Mouse (Mus musculus) adrenal gland, postnatal 14 days (tissue): ENCODE measurements around the gene Lrrc28. TPM values are rescaled to one million over a fixed set of nuclear protein-coding genes. Genes with fewer than 3 reads are reported as not detected.

Experiments used
- DNase-seq: peaks from one replicate; pipeline ENCODE4 v3.0.0; 2021; ENCODE audit warnings: mixed read lengths
- total RNA-seq: library from RNA; stranded (reverse); gene quantifications from 2 replicates; pipeline ENCODE4 v1.2.3, GENCODE M21; 2021

Lrrc28 gene
- total RNA-seq, 1 experiment from 2014 or later: 19.5 TPM

DNA sequence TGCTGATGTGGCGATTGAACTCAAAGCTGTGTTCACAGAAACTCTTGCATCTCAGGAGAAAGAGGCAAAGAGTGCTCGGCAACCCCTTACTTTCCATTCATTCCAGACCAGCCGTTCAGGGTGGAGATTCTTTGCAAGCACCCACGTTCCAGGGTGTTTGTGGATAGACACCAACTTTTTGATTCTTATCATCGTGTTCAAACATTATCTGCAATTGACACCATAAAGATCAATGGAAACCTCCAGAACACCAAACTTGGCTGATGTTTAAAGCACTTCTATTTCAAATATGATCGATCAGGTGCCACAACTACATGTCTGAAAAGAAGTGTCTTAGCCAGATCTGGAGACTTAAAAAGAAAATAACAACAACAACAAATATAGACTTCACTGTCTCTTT is 51.2 kb downstream of the Lrrc28 start:
- DNase-seq: no peak

DNA sequence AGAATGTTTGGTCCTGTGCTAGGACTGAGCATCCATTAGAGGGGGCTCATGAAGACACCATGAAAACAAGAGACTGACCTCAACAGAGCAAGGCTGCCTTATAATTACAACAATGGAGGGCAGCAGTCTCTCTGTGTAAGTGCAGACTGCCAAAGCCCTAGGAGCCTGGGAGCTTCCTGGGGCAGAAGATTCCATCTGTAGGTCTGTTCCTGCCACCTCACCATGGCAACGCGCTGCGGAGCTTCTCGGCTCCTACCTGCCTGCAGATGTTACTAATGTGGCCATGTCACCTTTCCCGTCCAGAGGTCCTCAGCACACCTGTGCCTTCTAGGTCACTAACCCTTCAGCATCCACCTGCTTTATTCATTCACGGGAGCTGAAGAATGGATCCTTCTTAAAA is 52.4 kb downstream of the Lrrc28 start:
- no peak for DNase-seq

DNA sequence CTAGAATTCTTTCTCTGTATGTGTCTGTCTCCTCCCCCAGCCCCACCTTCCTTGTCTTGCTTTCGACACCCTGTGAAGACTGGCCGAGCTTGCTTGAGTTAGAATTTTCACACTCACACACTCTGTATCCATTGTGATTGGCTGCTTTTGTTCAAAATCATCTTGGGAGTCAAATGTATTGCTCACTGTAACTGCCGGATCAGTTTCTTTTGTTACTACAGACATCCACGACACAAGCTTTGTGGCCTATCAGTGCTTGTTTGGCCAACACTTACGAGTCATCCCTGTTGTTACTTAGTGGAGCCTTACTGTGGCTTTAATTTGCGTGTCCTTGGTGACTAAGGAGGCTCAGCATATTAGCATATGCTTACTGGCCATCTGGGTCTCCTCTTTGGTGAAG is 56.3 kb downstream of the Lrrc28 start:
- no peak for DNase-seq

DNA sequence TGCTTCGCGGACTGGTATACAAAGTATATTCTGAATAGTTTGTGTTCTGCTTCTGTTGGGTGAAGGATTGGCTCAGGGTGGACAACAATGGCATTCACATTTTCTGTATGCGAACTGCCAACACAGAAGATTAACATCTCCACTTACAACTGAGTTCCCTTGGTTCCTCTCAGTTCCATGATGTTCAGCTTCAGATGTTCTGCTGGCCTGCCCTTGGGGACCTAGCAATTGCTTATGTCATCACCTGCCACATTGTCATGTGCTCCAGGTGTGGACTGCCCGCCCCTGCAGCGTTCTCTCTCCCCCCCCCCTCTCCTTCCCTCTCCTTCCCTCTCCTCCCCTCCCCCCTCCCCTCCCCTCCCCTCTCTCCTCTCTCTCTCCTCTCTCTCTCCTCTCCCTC is 58.6 kb downstream of the Lrrc28 start:
- no peak for DNase-seq

DNA sequence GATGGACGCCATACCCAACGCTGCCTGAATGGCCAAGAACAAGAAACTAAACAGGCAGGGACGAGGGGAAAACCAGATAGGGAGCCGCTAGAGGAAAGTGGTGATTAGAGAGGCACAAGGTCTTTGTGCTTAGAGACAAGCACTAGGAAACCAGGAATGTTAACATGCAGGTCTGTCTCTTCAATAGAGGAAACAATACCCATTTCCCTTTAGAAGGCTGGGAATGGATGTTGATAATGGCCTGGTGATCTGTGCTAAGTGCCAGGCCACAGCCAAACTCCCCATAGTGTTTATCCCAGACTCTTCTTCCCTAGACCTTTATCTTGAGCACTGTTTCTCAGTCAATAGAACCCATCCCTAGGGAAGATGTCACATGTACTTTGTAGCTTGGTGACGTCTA is 61.2 kb downstream of the Lrrc28 start:
- DNase-seq: no peak

DNA sequence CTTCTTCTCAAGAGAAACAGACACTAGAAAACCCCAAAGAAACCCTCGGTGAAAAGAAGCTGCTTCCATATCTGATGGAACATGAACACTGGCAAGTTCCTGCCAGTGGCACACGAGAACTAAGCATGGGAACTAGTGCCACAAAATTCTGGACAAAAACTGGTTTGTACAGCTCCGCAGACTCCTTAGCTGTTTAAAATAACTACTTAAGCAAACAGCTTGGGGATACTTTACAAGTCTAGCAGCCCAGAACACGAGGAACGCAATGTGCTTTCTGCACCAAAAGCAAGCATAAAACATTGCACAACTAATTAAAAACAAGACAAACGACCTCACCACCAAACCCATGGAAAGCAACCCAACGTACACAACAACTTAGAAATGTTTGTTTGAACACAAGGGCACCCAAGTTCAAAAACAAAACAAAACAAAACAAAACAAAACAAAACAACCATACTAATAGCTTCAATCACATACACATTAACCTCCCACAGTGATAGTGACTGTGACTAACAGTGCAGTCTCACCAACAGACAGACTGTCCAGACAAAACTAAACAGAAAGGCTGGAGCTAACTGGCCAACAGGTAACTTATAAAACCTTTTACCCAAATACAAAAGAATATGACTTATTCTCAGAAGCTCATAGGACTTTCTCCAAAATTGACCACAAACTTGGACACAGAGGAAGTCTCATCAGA is 66.1 kb downstream of the Lrrc28 start:
- no peak for DNase-seq

DNA sequence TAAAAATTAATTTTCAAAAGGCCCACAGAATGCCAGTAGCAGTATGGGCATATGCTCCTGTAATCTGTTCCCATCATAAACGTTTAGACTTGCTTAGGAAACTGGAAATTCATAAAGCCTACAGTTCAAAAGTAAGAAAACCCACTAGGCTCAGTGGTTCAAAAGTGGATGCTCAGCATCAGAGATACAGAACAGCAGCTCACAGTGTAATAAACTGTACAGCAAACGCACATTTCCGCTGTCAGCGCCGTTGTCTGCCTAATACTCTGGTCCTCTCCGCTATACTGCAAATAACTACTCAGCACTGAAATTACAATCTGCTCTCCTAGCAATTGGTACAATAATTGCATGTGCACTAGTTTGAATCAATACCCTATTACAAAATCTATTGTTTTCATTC is 67.0 kb downstream of the Lrrc28 start:
- no peak for DNase-seq

DNA sequence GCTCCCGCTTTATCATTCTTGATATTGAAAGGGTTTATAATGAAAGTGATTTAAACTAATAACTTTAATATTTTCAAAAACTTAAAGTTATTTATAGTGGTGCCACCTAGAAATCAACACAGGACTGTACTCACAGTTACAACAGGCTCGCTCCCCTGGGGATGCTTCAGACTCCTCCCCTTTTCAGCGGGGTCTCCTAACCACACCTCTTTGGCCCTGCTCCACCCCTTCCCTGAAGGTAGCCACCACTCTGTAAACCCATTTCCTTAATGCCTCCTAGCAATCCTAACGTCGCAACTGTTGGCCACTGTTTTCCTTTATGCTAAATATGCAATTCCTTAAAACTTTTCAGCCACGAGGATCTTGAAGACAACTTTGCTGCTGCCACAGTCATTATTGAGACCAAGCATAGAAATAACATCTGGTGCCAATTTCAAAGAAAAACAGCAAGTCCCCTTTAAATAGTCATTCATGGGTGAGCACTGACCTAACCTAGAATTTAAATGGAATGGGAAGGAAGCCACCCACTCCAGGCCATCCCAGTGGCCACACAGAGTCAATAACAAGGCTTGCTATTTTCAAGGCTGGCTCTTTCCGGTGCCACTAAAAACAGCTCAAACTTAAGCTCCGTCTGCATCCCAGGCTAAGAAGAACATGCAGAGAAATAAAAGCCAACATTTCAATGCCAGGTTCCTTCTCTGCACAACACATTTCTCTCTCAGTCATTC is 78.4 kb downstream of the Lrrc28 start:
- DNase-seq: peak; percentile 45

DNA sequence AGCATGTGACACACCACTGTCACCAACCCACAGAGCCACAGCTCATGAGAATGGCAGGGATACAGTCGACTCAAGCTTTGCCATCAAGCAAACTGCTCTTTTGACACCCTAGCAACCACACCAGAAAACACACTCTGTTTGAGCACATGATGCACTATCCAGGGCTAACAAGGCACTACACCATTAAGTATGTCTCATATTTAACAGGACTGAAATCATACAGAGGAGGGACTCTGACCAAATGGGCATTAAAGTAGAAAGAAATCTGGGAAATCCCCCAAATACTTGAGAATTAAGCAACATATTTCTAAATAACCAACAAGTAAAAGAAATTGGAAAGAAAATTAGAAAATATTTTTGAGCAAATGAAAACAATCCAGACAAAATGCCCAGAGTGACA is 79.9 kb downstream of the Lrrc28 start:
- DNase-seq: no peak

DNA sequence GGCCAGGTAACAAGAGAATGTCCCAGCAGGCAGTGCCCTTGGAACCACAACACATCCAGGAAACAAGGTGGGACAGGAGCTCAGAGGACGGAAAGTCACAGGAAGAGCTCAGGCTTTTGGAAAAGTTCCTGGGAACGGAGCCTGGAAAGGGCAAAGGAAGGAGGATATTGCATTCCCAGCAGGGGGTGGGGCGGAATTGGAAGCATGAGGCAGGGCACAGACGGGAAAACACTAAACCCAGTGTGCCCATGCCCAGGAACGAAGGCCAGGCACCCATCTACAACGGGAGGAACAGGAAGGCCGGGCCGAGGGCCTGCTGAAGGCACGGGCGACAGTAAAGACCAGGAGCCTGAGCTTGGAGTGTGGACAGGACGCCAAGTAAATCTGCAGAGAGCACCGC is 82.9 kb downstream of the Lrrc28 start:
- peak; percentile 77 for DNase-seq

DNA sequence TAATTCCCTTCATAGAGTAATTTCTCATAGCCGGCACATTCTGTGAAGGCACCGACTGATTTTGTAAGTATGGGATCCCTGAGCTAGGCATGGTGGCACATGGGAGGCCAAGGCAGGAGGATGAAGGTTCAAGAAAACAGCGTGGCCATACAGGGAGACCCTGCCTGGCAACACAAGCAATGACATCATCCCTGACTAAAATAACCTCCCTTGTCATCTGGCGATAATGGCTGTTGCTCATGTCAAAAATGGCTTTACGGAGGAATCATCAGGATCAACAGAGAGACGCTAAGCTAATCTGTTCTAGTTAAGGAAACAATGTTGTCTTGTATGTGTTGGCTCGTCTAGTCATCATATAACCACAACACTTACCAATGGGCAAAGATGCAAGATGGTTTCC is 85.6 kb downstream of the Lrrc28 start:
- DNase-seq: no peak

DNA sequence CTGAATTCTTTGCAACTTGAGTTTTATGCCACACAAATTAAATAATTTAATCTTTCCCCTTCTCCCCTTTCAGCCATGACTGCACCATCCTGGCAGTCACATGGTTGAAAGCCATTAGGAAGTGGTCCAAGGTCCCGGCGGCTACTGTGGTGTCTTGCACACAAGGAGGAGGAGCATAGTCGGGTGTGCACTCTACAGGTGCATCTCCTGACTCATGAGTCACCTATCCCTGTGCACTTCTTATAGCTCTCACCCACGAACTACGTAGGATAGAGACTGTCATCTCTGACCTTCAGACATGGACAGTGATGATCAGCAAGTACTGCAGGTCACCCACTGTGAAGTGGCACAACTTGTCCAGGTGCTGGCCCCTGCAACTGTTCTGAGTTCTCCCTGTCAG is 86.8 kb downstream of the Lrrc28 start:
- DNase-seq: no peak

DNA sequence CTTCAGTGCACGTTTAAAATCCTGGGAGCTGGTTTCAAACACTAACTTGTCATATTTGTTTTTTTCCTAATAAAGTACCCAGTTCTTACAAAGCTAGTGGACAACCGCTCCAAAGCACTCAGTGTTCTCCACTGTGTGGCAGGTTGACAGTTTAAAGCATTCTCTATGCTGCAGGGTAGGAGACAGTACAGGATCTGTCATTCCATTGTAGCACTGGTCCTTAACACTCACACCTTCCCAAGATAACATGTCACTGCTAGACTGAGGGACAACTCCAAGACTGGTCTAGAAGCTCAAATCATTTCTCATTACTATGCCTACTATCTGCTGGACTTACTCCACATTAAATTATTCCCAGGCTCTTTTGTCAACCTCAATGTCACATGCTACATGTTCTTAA is 90.2 kb downstream of the Lrrc28 start:
- DNase-seq: no peak

DNA sequence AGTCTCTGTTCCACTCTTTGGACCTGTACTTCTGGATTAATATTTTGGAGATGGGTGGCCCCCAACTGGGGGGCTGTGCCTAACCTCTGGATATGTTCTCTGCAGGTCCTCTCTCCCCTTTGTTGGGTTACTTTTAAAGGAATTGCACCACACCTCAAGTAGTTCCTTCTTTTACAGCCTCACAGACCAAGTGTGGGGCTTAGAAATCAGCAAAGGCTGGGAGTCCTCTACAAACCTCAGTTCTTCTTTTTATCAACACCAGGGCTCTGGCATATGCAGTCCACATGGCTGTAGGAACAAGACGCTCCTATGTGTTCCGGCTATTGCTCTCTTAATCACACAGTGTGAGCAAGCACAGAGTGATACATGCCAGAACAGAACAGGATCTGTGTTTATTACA is 93.8 kb downstream of the Lrrc28 start:
- DNase-seq: no peak

DNA sequence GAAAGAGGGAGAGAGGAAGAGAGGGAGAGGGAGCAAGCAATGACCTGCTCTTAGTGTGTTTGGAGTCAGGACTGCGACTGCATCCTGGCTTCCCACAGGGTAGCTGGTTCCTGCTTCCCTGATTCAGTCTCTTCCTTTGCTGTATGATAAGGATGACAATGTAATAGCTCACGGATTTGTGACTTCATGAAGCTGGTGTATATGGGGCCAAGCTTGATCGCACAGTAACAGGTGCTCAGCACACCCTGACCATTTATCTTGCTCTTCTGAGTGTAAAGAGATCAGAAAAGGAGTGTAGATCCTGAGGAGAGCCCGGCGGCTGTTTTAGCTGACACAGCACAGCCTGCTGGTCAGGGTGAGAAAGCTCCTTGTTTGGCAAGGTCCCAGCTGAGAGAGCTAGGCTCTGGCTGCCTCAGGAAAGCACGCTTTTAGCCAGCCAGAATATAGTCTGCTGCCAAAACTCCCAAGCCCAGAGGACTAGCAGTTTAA is 96.0 kb downstream of the Lrrc28 start:
- DNase-seq: peak; percentile 92

DNA sequence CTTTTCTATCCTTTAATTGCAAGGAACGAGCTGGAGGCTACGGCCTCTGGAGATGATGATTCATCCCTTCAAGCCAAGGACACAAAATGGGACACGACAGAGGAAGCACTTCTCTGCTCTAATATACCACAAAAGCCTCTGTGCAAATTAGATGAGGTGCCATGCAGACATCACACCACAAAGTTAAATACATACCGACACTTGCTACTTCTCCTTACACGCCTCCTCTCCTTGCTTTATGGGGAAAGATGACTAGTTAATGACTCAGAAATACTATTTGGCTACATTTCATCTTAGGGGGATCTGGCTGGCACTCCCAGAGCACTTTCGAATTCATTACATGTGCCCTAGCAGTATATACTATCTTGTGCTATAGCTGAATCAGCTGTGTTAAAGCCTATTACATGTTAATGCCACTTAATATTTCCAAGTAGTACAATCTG is 96.4 kb downstream of the Lrrc28 start:
- no peak for DNase-seq

DNA sequence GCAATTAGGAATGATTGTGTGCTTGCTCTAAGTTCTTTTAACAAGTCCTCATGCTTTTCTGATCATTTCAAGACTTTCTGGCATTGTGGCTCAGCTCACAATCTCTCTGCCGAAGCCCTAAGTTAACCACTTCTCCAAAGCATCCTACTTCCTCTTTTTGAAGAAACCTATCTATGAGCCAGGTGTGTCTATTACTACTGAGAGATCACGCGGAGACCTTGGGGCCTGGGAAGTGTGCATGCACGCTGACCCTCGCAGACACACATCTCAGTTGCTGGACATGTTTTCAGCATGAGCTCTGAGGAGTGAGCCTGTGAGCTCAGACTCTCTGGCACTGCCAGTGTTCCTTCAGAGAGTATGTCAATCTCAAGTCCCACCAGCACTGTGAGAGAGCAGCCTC is 98.8 kb downstream of the Lrrc28 start:
- no peak for DNase-seq

DNA sequence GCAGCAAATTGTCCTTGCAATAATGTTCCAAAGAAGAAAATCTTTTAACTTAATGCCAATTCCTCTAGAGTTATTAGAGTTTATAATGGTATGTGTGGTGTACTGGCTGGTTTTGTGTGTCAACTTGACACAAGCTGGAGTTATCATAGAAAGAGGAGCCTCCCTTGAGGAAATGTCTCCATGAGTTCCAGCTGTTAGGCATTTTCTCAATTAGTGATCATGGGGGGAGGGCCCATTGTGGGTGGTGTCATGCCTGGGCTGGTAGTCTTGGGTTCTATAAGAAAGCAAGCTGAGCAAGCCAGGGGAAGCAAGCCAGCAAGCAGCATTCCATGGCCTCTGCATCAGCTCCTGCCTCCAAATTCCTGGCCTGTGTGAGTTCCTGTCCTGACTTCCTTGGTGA is 100.5 kb downstream of the Lrrc28 start:
- DNase-seq: no peak

DNA sequence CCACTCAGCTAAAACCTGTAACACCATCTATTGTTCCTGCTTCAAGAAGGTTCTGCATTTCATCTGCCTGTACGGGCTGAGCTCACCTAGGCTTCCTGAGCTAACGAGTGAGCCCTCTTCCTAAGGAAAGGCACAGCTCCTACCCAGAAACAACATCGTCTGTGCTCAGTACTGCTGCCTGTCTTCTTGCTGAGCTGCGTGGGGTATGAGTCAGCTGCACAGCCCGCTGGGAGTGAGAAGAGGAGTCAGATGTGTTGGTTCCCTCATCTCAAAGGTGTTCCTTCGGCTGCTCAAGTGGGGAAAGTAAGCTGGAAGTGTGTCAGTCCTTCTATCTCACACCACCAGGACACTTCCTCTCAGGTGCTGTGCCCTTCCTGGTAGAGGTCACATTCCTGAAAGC is 101.4 kb downstream of the Lrrc28 start:
- no peak for DNase-seq

DNA sequence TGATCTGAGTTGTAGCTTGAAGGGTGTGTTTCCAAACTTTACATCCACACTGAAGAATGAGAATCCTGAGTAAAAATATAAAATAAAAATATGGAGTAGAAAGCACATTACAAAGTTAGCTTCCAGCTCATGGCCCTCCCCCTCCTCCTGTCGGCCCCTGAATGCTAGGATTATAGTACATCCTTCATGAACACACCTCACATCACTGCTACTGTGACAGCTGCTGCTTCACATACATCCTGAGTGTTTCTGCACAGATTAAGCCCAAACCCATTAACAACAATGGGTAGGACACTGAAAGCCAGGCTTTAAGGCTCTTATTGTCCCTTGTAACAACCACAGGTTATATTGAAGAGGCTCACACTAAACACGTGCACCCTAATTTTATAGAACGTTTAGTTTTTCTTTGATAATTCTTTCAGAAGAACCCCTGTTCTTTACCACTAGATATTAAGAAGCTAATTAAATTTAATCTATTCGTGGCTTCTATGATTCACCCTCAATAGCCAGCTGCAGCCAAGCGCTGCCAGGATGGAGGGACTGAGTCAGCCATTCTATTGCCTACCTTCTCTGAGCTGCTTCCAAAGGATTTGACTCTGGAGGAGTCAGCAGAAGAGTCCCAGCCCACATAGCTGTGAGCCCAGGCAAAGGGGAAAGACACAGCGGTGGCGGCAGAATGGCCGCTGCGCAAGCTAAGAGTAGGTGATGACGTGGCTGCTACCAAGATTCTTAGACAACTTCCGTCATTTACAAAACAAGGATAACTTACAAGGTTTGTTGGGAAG is 108.3 kb downstream of the Lrrc28 start:
- peak; percentile 30 for DNase-seq

DNA sequence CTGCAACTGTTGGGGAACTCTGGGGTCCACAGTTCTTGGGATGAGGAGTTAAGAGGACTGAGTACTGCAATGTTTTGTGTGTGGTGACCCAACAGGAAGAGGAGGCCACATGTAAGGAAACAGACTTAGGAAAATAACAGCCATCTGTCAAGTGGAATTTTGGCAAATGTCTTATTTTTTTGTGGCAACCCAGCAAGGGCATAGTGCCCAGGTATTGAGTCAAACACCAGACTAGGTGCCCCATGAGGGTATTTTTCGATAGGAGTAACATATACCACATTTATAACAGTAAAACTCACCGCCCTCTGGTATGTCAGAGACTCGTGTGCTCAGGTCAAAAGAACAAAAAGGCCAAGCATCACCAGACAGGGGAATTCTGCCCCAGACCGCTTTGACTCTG is 109.1 kb downstream of the Lrrc28 start:
- DNase-seq: no peak

DNA sequence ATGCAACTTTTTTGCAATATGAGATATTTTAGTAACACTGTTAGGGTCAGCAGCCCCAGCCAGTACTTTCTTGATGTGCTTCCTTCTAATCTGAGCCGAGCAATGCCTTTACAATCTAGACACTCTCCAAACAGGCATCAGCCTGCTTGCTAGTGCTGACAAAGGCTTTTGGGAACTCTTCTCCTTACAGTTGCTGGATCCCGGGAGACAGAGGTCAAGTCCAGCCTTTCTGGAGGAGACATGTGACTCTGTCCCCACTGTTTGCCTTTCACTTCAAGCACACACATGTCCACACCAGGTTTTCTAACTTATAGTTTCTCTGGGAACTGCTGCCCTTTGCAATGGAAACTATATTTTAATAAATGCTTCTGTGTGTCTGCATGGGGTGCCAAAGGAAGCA is 114.1 kb downstream of the Lrrc28 start:
- DNase-seq: no peak

DNA sequence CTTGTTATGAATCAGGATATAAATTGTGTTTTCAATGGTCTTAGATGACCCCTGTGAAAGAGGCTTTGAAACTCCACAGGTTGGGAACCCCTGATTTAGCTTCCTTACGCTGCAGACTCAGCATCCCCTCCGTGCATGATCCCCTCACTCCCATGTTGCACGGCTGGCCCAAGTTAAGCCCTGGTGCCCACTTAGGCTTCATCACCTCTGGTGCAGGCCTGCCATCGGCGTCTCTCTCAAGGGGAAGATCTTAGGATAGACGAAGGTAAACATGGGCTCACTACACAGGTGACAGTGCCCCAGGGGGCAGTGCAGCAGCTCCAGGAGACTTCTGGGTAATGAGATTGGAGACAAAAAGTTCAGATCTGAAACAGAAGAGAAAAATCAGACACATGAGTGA is 115.7 kb downstream of the Lrrc28 start:
- no peak for DNase-seq
